Comparison of ENCODE assay signal across 8 mouse cellular contexts in genomic region chr1:180230580-180230979, GRCm38 (mm10). TPM values are rescaled to one million over a fixed set of nuclear protein-coding genes. Genes with fewer than 3 reads are reported as not detected.
DNase-seq lines count a peak whose midpoint lies in the region; ATAC-seq and TF ChIP-seq lines count a peak whose summit lies in the region.
"Had no signal": no experiment of that assay in that cellular context is flagged by ENCODE, and none has a peak within 500 bp of the region (broad histone marks: within the 10 kb centered on the region; RNA-seq: fewer than 3 reads in every experiment).

No protein-coding gene starts in this region.

- 18% methylated on average over 2 of the region's 2 CpGs for WGBS in liver, postnatal 0 days (ENCODE audit: insufficient replicate concordance)

- ATAC-seq in liver, postnatal 0 days = no peak

- H3K9me3 ChIP-seq in CH12.LX (replicated peaks; ENCODE audit: low read length) = no peaks in the 10 kb centered on the region
- H3K9me3 ChIP-seq in liver, postnatal 0 days (ENCODE audit: low read length) = no peaks in the 10 kb centered on the region
- H3K9me3 ChIP-seq: limb, embryonic 15.5 days had no signal

- peak; percentile 63 for TF ChIP-seq RAD21 in CH12.LX (IDR thresholded peaks at IDR 0.05; ENCODE audit: low read depth, low read length)

- H3K4me3 ChIP-seq in CH12.LX (replicated peaks in 1 of 3; ENCODE audit: low read depth in 2 of 3, low read length in 2 of 3, poor library complexity in 1 of 3) = no peak overlapping the region
- no peak overlapping the region for H3K4me3 ChIP-seq in liver, postnatal 0 days (ENCODE audit: low read depth, low read length)
- H3K4me3 ChIP-seq: limb, embryonic 15.5 days had no signal

- no peak for TF ChIP-seq POLR2A in CH12.LX (IDR thresholded peaks at IDR 0.05; ENCODE audit: low read depth, low read length)

- no peak overlapping the region for H3K4me2 ChIP-seq in CH12.LX (ENCODE audit: insufficient read depth, low read depth, poor library complexity, severe bottlenecking)
- H3K4me2 ChIP-seq in liver, postnatal 0 days (ENCODE audit: low read depth, low read length) = no peak overlapping the region
- H3K4me2 ChIP-seq: limb, embryonic 15.5 days had no signal

- TF ChIP-seq EP300 in CH12.LX (IDR thresholded peaks at IDR 0.05; ENCODE audit: low read length) = no peak
- TF ChIP-seq EP300 in liver, postnatal 0 days (IDR thresholded peaks at IDR 0.05; ENCODE audit: low read depth) = no peak

- peaks cover 13 to 83% of the 10 kb centered on the region in 2 experiments for H3K36me3 ChIP-seq in CH12.LX (replicated peaks in 1 of 2; ENCODE audit: control insufficient read depth in 1 of 2, insufficient read depth in 1 of 2, low read length in 1 of 2)
- peaks cover 14% of the 10 kb centered on the region; the same call in 1 of the 2 replicates for H3K36me3 ChIP-seq in liver, postnatal 0 days (replicated peaks; ENCODE audit: insufficient read depth, low read length)

- no peak overlapping the region for H3K27ac ChIP-seq in CH12.LX (ENCODE audit: insufficient read depth, low read depth)
- no peak overlapping the region for H3K27ac ChIP-seq in liver, postnatal 0 days (ENCODE audit: low read depth)

- H3K4me1 ChIP-seq in CH12.LX (ENCODE audit: control insufficient read depth in 1 of 2, insufficient read depth in 2 of 2) = peaks cover 5 to 24% of the 10 kb centered on the region in 2 experiments; a peak in 3 of 4 replicates
- peaks cover 8% of the 10 kb centered on the region; the same call in 1 of the 2 replicates for H3K4me1 ChIP-seq in liver, postnatal 0 days (ENCODE audit: insufficient read depth)

- H3K79me2 ChIP-seq in CH12.LX (replicated peaks; ENCODE audit: control insufficient read depth, extremely low read depth, insufficient read depth, poor library complexity, severe bottlenecking) = no peaks in the 10 kb centered on the region

- in situ Hi-C loops in CH12.LX (cut with MboI; ENCODE audit: low pct_ligation_motif_present, low pct_unique_long_range_greater_than_20kb, low sequenced_read_pairs) = no loop called here

- H3K9ac ChIP-seq in CH12.LX (ENCODE audit: insufficient read depth, low read depth) = no peak overlapping the region
- H3K9ac ChIP-seq in liver, postnatal 0 days (replicated peaks) = no peak overlapping the region
- H3K9ac ChIP-seq: limb, embryonic 15.5 days had no signal

- peak; percentile 68 to 77 for TF ChIP-seq CTCF in CH12.LX (conservative IDR thresholded peaks at IDR 0.05 in 1 of 2, IDR thresholded peaks at IDR 0.05 in 1 of 2; ENCODE audit: low read depth in 2 of 2, low read length in 2 of 2)
- TF ChIP-seq CTCF in liver, postnatal 0 days (IDR thresholded peaks at IDR 0.05; ENCODE audit: low read depth) = peak; percentile 82

- no peaks in the 10 kb centered on the region for H3K27me3 ChIP-seq in CH12.LX (replicated peaks)
- H3K27me3 ChIP-seq in liver, postnatal 0 days (ENCODE audit: insufficient read depth, low read length) = no peaks in the 10 kb centered on the region
- H3K27me3 ChIP-seq: limb, embryonic 15.5 days had no signal

- peak; percentile 38 for DNase-seq in kidney, postnatal 10 days
- DNase-seq in kidney, adult 9 months = no peak
- DNase-seq in CH12.LX (ENCODE audit: extremely low read depth) = peak; percentile 42
- DNase-seq in NIH3T3 (ENCODE audit: low read depth) = peak; percentile 64
- DNase-seq in liver, postnatal 0 days = peak; percentile 64
- no peak for DNase-seq in adrenal gland, postnatal 4 days (ENCODE audit: low spot score in 2 of 2)
- DNase-seq in adrenal gland, adult 2 months = no peak

- dilution Hi-C loops in CH12.LX (cut with MboI; ENCODE audit: extremely low pct_ligation_motif_present, extremely low pct_unique_long_range_greater_than_20kb, low sequenced_read_pairs) = no loop called here

TF ChIP-seq in CH12.LX, 34 proteins besides CTCF, POLR2A, EP300 and RAD21:
- TF ChIP-seq MAFK (IDR thresholded peaks at IDR 0.05; ENCODE audit: insufficient replicate concordance, low read length) (no peak), SMC3 (IDR thresholded peaks at IDR 0.05; ENCODE audit: low read depth, low read length) (peak; percentile 54), JUN (IDR thresholded peaks at IDR 0.05; ENCODE audit: insufficient read depth, low read depth, low read length) (no peak), SIN3A (IDR thresholded peaks at IDR 0.05; ENCODE audit: low read length) (no peak)

RNA-seq across cellular contexts. Expression of gene Coq8a, which starts 31.2 kb away (rescaled TPM):
- total RNA-seq in CH12.LX (2012; rRNA removed) (74.0 and 88.1 TPM in 2 replicates), CH12.LX (2014; rRNA removed) (73.4 and 84.6 TPM in 2 replicates)
- 237 and 248 TPM in 2 replicates for polyA plus RNA-seq in CH12.LX (2012; ENCODE audit: insufficient read length, low read depth)
- 36.6 and 49.7 TPM in 2 replicates for polyA plus RNA-seq in liver, postnatal 0 days (2015; fragmentation: Nextera tagmentation; extraction: Ambion mirVana)
- 100 to 1,000 TPM; 167 to 183 TPM for total RNA-seq in adrenal gland, postnatal 4 days (2021)
- total RNA-seq in adrenal gland, adult 2 months (2021) = 100 to 1,000 TPM; 290 to 315 TPM
- 141 and 188 TPM in 2 replicates for polyA plus RNA-seq in adrenal gland, adult 2 months (2012; rRNA removed)

RNA-seq across cellular contexts. Expression of gene Psen2, which starts 32.7 kb away (rescaled TPM):
- 36.8 and 45.3 TPM in 2 replicates for total RNA-seq in CH12.LX (2012; rRNA removed)
- 23.4 and 24.2 TPM in 2 replicates for total RNA-seq in CH12.LX (2014; rRNA removed)
- polyA plus RNA-seq in CH12.LX (2012; ENCODE audit: insufficient read length, low read depth) = 46.1 and 47.6 TPM in 2 replicates
- polyA plus RNA-seq in liver, postnatal 0 days (2015; fragmentation: Nextera tagmentation; extraction: Ambion mirVana) = 25.6 and 25.8 TPM in 2 replicates
- 10 to 100 TPM; 40.2 to 45.4 TPM for total RNA-seq in adrenal gland, postnatal 4 days (2021)
- 10 to 100 TPM; 32.4 to 33.5 TPM for total RNA-seq in adrenal gland, adult 2 months (2021)
- polyA plus RNA-seq in adrenal gland, adult 2 months (2012; rRNA removed) = 60.5 and 75.3 TPM in 2 replicates

Comparison
In these comparisons a context has a peak if more than half of its experiments do, and no peak if none do; other contexts are left out.
1. DNase-seq: peak in kidney, postnatal 10 days (single experiment), CH12.LX (single experiment), NIH3T3 (single experiment) and liver, postnatal 0 days (single experiment); none in kidney, adult 9 months (single experiment), adrenal gland, postnatal 4 days (0 of 2) and adrenal gland, adult 2 months (single experiment).